ENCODE assay signal across 9 mouse cellular contexts in genomic region chr3:90266901-90267775, GRCm38 (mm10). TPM values are rescaled to one million over a fixed set of nuclear protein-coding genes. Genes with fewer than 3 reads are reported as not detected.
DNase-seq lines count a peak whose midpoint lies in the region; ATAC-seq and TF ChIP-seq lines count a peak whose summit lies in the region.
"Had no signal": no experiment of that assay in that cellular context is flagged by ENCODE, and none has a peak within 500 bp of the region (broad histone marks: within the 10 kb centered on the region; RNA-seq: fewer than 3 reads in every experiment).

No protein-coding gene starts in this region.

- H3K9ac ChIP-seq in forebrain, embryonic 13.5 days = no peak overlapping the region
- H3K9ac ChIP-seq in forebrain, embryonic 16.5 days (replicated peaks; ENCODE audit: low read depth, low read length) = no peak overlapping the region
- H3K9ac ChIP-seq in lung, embryonic 16.5 days (ENCODE audit: low read length) = no peak overlapping the region
- no peak overlapping the region for H3K9ac ChIP-seq in intestine, postnatal 0 days (ENCODE audit: low read depth, low read length)
- 0 out of 2 replicates have a peak overlapping the region, but pooled peaks have one; percentile 90 for H3K9ac ChIP-seq in stomach, embryonic 16.5 days (ENCODE audit: low read length)

- no peaks in the 10 kb centered on the region for H3K9me3 ChIP-seq in forebrain, embryonic 13.5 days (replicated peaks)
- H3K9me3 ChIP-seq in forebrain, embryonic 16.5 days (ENCODE audit: control insufficient read depth, low read length) = no peaks in the 10 kb centered on the region
- no peaks in the 10 kb centered on the region for H3K9me3 ChIP-seq in lung, embryonic 16.5 days (ENCODE audit: control insufficient read depth, low read length)
- H3K9me3 ChIP-seq in intestine, postnatal 0 days (ENCODE audit: control insufficient read depth) = no peaks in the 10 kb centered on the region
- no peaks in the 10 kb centered on the region for H3K9me3 ChIP-seq in stomach, embryonic 16.5 days (replicated peaks; ENCODE audit: control insufficient read depth, low read length)

- peaks cover 15% of the 10 kb centered on the region for H3K4me1 ChIP-seq in forebrain, embryonic 13.5 days
- peaks cover 12% of the 10 kb centered on the region for H3K4me1 ChIP-seq in forebrain, embryonic 16.5 days (replicated peaks; ENCODE audit: control insufficient read depth, insufficient read depth, low read length)
- H3K4me1 ChIP-seq in lung, embryonic 16.5 days (replicated peaks; ENCODE audit: control insufficient read depth, insufficient read depth, low read length) = peaks cover 9% of the 10 kb centered on the region
- no peaks in the 10 kb centered on the region; the same call in 1 of the 2 replicates for H3K4me1 ChIP-seq in intestine, postnatal 0 days (replicated peaks; ENCODE audit: control insufficient read depth, insufficient read depth, low read length)
- H3K4me1 ChIP-seq in stomach, embryonic 16.5 days (ENCODE audit: control insufficient read depth, insufficient read depth, low read length) = peaks cover 16% of the 10 kb centered on the region

- H3K4me3 ChIP-seq in forebrain, embryonic 13.5 days = no peak overlapping the region
- H3K4me3 ChIP-seq in forebrain, embryonic 16.5 days (replicated peaks; ENCODE audit: low read length) = no peak overlapping the region
- peak overlapping the region; percentile 81; the same call in 1 of the 2 replicates for H3K4me3 ChIP-seq in lung, embryonic 16.5 days (ENCODE audit: low read length)
- no peak overlapping the region for H3K4me3 ChIP-seq in intestine, postnatal 0 days (ENCODE audit: low read depth, low read length)
- H3K4me3 ChIP-seq in stomach, embryonic 16.5 days (replicated peaks; ENCODE audit: low read length) = no peak overlapping the region

- H3K36me3 ChIP-seq in forebrain, embryonic 13.5 days (ENCODE audit: poor library complexity, severe bottlenecking) = peaks cover 39% of the 10 kb centered on the region
- peaks cover 14% of the 10 kb centered on the region for H3K36me3 ChIP-seq in forebrain, embryonic 16.5 days (ENCODE audit: control insufficient read depth, insufficient read depth)
- H3K36me3 ChIP-seq in lung, embryonic 16.5 days (ENCODE audit: control insufficient read depth, insufficient read depth, low read length) = peaks cover 7% of the 10 kb centered on the region
- H3K36me3 ChIP-seq in intestine, postnatal 0 days (ENCODE audit: control insufficient read depth, insufficient read depth) = peaks cover 21% of the 10 kb centered on the region; the same call in 1 of the 2 replicates
- no peaks in the 10 kb centered on the region for H3K36me3 ChIP-seq in stomach, embryonic 16.5 days (ENCODE audit: control insufficient read depth, insufficient read depth, low read length)

- no peak for DNase-seq in lung, postnatal 25 days (ENCODE audit: low spot score)
- DNase-seq in testis, postnatal 10 days (ENCODE audit: low spot score) = no peak
- DNase-seq: left cerebral cortex, postnatal 4 days had no signal

- H3K4me2 ChIP-seq in forebrain, embryonic 13.5 days = peak overlapping the region; percentile 89; the same call in 1 of the 2 replicates
- H3K4me2 ChIP-seq in forebrain, embryonic 16.5 days (ENCODE audit: low read length) = no peak overlapping the region
- H3K4me2 ChIP-seq in lung, embryonic 16.5 days (ENCODE audit: low read depth, low read length) = peak overlapping the region; percentile 62; the same call in 1 of the 2 replicates
- H3K4me2 ChIP-seq in intestine, postnatal 0 days (replicated peaks; ENCODE audit: low read depth) = no peak overlapping the region; the same call in 1 of the 2 replicates
- H3K4me2 ChIP-seq in stomach, embryonic 16.5 days (ENCODE audit: low read depth, low read length) = no peak overlapping the region

- 92% methylated on average over 20 of the region's 20 CpGs for WGBS in forebrain, embryonic 13.5 days
- 93% methylated on average over 20 of the region's 20 CpGs for WGBS in forebrain, embryonic 16.5 days
- WGBS in lung, embryonic 16.5 days = 87% methylated on average over 20 of the region's 20 CpGs
- 90% methylated on average over 20 of the region's 20 CpGs for WGBS in intestine, postnatal 0 days
- WGBS in stomach, embryonic 16.5 days = 89% methylated on average over 20 of the region's 20 CpGs

- no peak for ATAC-seq in forebrain, embryonic 13.5 days
- no peak for ATAC-seq in forebrain, embryonic 16.5 days
- no peak for ATAC-seq in lung, embryonic 16.5 days (ENCODE audit: low read depth)
- ATAC-seq in intestine, postnatal 0 days = no peak
- no peak for ATAC-seq in stomach, embryonic 16.5 days (ENCODE audit: insufficient read depth, low FRiP score)
- no peak for ATAC-seq in frontal cortex, adult (ENCODE audit: low TSS enrichment)

- H3K27me3 ChIP-seq in forebrain, embryonic 13.5 days = no peaks in the 10 kb centered on the region
- H3K27me3 ChIP-seq in forebrain, embryonic 16.5 days (replicated peaks; ENCODE audit: control insufficient read depth, insufficient read depth, low read length) = no peaks in the 10 kb centered on the region
- H3K27me3 ChIP-seq in lung, embryonic 16.5 days (ENCODE audit: control insufficient read depth, insufficient read depth, low read depth, low read length) = no peaks in the 10 kb centered on the region
- no peaks in the 10 kb centered on the region for H3K27me3 ChIP-seq in intestine, postnatal 0 days (replicated peaks; ENCODE audit: control insufficient read depth, insufficient read depth, low read length)
- no peaks in the 10 kb centered on the region for H3K27me3 ChIP-seq in stomach, embryonic 16.5 days (ENCODE audit: control insufficient read depth, insufficient read depth, low read length)

- no peak for TF ChIP-seq CTCF in intestine, postnatal 0 days (IDR thresholded peaks at IDR 0.05; ENCODE audit: low read depth)

- no peak overlapping the region for H3K27ac ChIP-seq in forebrain, embryonic 13.5 days
- no peak overlapping the region for H3K27ac ChIP-seq in forebrain, embryonic 16.5 days (ENCODE audit: low read length)
- H3K27ac ChIP-seq in lung, embryonic 16.5 days (ENCODE audit: low read length) = no peak overlapping the region
- 0 out of 2 replicates have a peak overlapping the region, but pooled peaks have one; percentile 94 for H3K27ac ChIP-seq in intestine, postnatal 0 days (ENCODE audit: low read depth, low read length)
- no peak overlapping the region for H3K27ac ChIP-seq in stomach, embryonic 16.5 days (ENCODE audit: low read length)

RNA-seq across cellular contexts. Expression of gene Dennd4b, which starts 2.2 kb away (rescaled TPM):
- 3.1 and 4.5 TPM in 2 replicates for polyA plus RNA-seq in forebrain, embryonic 13.5 days (2015; fragmentation: Nextera tagmentation; extraction: Ambion mirVana)
- polyA plus RNA-seq in forebrain, embryonic 16.5 days (2015; fragmentation: Nextera tagmentation; extraction: Ambion mirVana) = 5.3 and 6.7 TPM in 2 replicates
- polyA plus RNA-seq in lung, embryonic 16.5 days (2015; fragmentation: Nextera tagmentation; extraction: Ambion mirVana) = 3.6 and 3.7 TPM in 2 replicates
- polyA plus RNA-seq in intestine, postnatal 0 days (2015; fragmentation: Nextera tagmentation; extraction: Ambion mirVana) = 0.93 and 0.94 TPM in 2 replicates
- 3.8 and 4.3 TPM in 2 replicates for polyA plus RNA-seq in stomach, embryonic 16.5 days (2015; fragmentation: Nextera tagmentation; extraction: Ambion mirVana)

RNA-seq across cellular contexts. Expression of gene Crtc2, which starts 13.2 kb away (rescaled TPM):
- polyA plus RNA-seq in forebrain, embryonic 13.5 days (2015; fragmentation: Nextera tagmentation; extraction: Ambion mirVana) = 17.2 and 21.5 TPM in 2 replicates
- polyA plus RNA-seq in forebrain, embryonic 16.5 days (2015; fragmentation: Nextera tagmentation; extraction: Ambion mirVana) = 18.5 and 23.2 TPM in 2 replicates
- polyA plus RNA-seq in lung, embryonic 16.5 days (2015; fragmentation: Nextera tagmentation; extraction: Ambion mirVana) = 25.5 and 28.4 TPM in 2 replicates
- 12.2 and 14.9 TPM in 2 replicates for polyA plus RNA-seq in intestine, postnatal 0 days (2015; fragmentation: Nextera tagmentation; extraction: Ambion mirVana)
- polyA plus RNA-seq in stomach, embryonic 16.5 days (2015; fragmentation: Nextera tagmentation; extraction: Ambion mirVana) = 18.2 and 21.1 TPM in 2 replicates

RNA-seq across cellular contexts. Expression of gene Slc39a1, which starts 19.2 kb away (rescaled TPM):
- polyA plus RNA-seq in forebrain, embryonic 13.5 days (2015; fragmentation: Nextera tagmentation; extraction: Ambion mirVana) = 55.0 and 55.3 TPM in 2 replicates
- 42.5 and 43.1 TPM in 2 replicates for polyA plus RNA-seq in forebrain, embryonic 16.5 days (2015; fragmentation: Nextera tagmentation; extraction: Ambion mirVana)
- 105 and 110 TPM in 2 replicates for polyA plus RNA-seq in lung, embryonic 16.5 days (2015; fragmentation: Nextera tagmentation; extraction: Ambion mirVana)
- polyA plus RNA-seq in intestine, postnatal 0 days (2015; fragmentation: Nextera tagmentation; extraction: Ambion mirVana) = 153 and 158 TPM in 2 replicates
- 101 and 122 TPM in 2 replicates for polyA plus RNA-seq in stomach, embryonic 16.5 days (2015; fragmentation: Nextera tagmentation; extraction: Ambion mirVana)

RNA-seq across cellular contexts. Expression of gene Creb3l4, which starts 23.8 kb away (rescaled TPM):
- polyA plus RNA-seq in forebrain, embryonic 13.5 days (2015; fragmentation: Nextera tagmentation; extraction: Ambion mirVana) = 5.2 and 5.8 TPM in 2 replicates
- polyA plus RNA-seq in forebrain, embryonic 16.5 days (2015; fragmentation: Nextera tagmentation; extraction: Ambion mirVana) = 2.7 and 3.3 TPM in 2 replicates
- 5.8 TPM in 2 replicates for polyA plus RNA-seq in lung, embryonic 16.5 days (2015; fragmentation: Nextera tagmentation; extraction: Ambion mirVana)
- 7.5 and 8.6 TPM in 2 replicates for polyA plus RNA-seq in intestine, postnatal 0 days (2015; fragmentation: Nextera tagmentation; extraction: Ambion mirVana)
- 28.9 and 34.4 TPM in 2 replicates for polyA plus RNA-seq in stomach, embryonic 16.5 days (2015; fragmentation: Nextera tagmentation; extraction: Ambion mirVana)

RNA-seq across cellular contexts. Expression of gene Gatad2b, which starts 25.8 kb away (rescaled TPM):
- polyA plus RNA-seq in forebrain, embryonic 13.5 days (2015; fragmentation: Nextera tagmentation; extraction: Ambion mirVana) = 18.0 and 18.6 TPM in 2 replicates
- polyA plus RNA-seq in forebrain, embryonic 16.5 days (2015; fragmentation: Nextera tagmentation; extraction: Ambion mirVana) = 15.2 and 16.5 TPM in 2 replicates
- 11.3 and 11.4 TPM in 2 replicates for polyA plus RNA-seq in lung, embryonic 16.5 days (2015; fragmentation: Nextera tagmentation; extraction: Ambion mirVana)
- polyA plus RNA-seq in intestine, postnatal 0 days (2015; fragmentation: Nextera tagmentation; extraction: Ambion mirVana) = 4.7 and 6.6 TPM in 2 replicates
- polyA plus RNA-seq in stomach, embryonic 16.5 days (2015; fragmentation: Nextera tagmentation; extraction: Ambion mirVana) = 8.1 and 8.2 TPM in 2 replicates

Comparison
In these comparisons a context has a peak if more than half of its experiments do, and no peak if none do; other contexts are left out.
1. H3K4me2 ChIP-seq: peak in forebrain, embryonic 13.5 days (single experiment) and lung, embryonic 16.5 days (single experiment); none in forebrain, embryonic 16.5 days (single experiment), intestine, postnatal 0 days (single experiment) and stomach, embryonic 16.5 days (single experiment).